Mouse (Mus musculus): ENCODE results near the gene Mfsd4b1.
A peak's percentile ranks its signal among the peaks of the same experiment; 100 is the strongest.
"Not testable (repeated sequence)": the region's sequence is repeated elsewhere in the genome, so short reads cannot be mapped to it uniquely, and the experiment has no call there.

The Mfsd4b1 gene

DNA sequence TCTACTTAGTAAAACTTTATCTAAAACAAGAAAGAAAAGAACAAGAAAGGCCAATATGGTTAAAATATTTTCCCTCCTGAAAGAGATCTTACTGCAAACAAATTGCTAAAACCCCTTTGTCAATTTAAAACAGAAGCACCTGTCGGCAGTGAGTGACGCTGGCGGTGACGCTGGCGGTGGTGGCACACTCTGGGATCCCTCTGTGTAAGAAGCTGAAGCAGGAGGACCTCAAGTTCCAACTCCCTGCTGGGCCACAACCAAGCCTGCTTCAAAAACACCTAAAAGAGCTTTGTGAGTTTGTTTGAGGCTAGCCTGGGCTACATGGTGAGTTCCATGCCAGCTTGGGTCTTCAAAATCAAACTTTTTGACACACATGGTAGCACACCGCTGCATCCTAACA lies 9.9 kb upstream of the Mfsd4b1 start:
- no peak for DNase-seq (ENCODE audit: low spot score in 2 of 2)

GRCm38 (mm10) chr10:40032897-40033296 lies 7.8 kb upstream of the Mfsd4b1 start:
- no peak for DNase-seq (ENCODE audit: low spot score in 2 of 2)

DNA sequence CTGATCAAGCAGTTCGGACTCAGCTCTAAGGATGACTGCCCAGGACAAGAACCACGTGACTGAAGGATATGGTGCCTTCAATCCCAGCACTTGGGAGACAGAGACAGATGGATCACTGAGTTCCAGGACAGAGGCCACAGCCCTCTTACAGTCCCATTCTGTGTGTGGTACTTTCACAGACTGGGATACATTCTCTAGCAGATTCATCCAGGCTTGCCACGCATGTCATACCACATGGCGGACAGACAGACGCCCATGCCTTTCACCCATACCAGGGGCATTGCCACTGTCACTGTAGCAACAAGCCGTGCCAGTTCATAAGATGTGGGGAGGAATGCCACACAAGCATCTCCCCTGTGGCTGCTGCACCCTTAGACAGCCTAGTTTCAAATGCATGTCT lies 5.6 kb upstream of the Mfsd4b1 start:
- no peak for DNase-seq (ENCODE audit: low spot score in 2 of 2)

GRCm38 (mm10) chr10:40029610-40030009 lies 4.5 kb upstream of the Mfsd4b1 start:
- peak; percentile 12 to 49 for DNase-seq (ENCODE audit: low spot score in 2 of 2)

DNA sequence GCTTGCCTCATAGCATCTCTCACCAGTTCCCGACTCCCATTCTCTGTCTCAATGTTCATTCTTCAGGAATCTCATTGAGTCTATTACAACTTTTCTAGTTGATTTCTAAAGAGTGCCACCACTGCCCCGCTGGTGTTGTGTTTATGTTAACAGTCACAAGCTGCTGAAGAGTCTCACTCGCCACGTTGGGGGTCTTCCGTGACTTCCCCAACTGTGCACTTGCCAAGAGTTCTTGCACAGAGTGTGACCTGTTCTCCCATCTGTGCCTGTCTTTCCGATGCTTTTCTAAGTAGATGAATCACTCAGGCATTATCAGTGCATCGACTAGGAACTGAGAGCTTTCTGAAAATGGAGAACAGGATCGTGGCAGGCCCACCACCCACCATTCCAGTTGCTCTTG lies 3.0 kb upstream of the Mfsd4b1 start:
- DNase-seq (ENCODE audit: low spot score in 2 of 2): no peak

- no peak for DNase-seq (ENCODE audit: low spot score in 2 of 2)
Measured at GRCm38 (mm10) chr10:40026546-40026945, 1.5 kb upstream of the Mfsd4b1 start.

- DNase-seq (ENCODE audit: low spot score in 2 of 2): no peak
Measured at GRCm38 (mm10) chr10:40025560-40025959, 492 bp upstream of the Mfsd4b1 start.

- DNase-seq (ENCODE audit: low spot score in 2 of 2): no peak
Measured at GRCm38 (mm10) chr10:40020401-40020800, 4.7 kb downstream of the Mfsd4b1 start.

DNA sequence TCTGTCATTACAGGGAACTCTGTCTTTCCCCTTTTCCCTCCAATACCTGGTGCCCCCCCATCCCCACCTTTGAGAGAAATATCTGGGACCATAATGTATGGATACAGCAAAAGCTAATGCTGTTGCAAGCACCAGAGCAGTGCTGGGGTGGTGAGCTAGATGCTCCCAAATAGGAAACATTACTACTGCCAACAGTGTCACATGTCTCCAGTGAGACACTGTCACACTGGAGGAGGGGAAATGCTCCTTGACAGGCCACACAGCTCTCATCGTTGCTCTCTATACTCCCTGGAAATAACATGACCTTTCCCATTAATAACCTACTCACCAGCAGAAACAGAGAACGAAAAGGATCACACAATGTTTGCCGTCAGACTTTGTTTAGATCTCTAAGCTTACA lies 5.6 kb downstream of the Mfsd4b1 start:
- DNase-seq (ENCODE audit: low spot score in 2 of 2): peak; percentile 9 to 31

GRCm38 (mm10) chr10:40018261-40018860 lies 6.7 kb downstream of the Mfsd4b1 start:
- peak in 1 of 2 experiments; percentile 41 for DNase-seq (ENCODE audit: low spot score in 2 of 2)

GRCm38 (mm10) chr10:40009591-40009990 lies 15.5 kb downstream of the Mfsd4b1 start:
- no peak for DNase-seq (ENCODE audit: low spot score in 2 of 2)

GRCm38 (mm10) chr10:40008847-40009246 lies 16.2 kb downstream of the Mfsd4b1 start:
- not testable (repeated sequence) for DNase-seq (ENCODE audit: low spot score in 2 of 2)

GRCm38 (mm10) chr10:40007953-40008352 lies 17.1 kb downstream of the Mfsd4b1 start:
- no peak for DNase-seq (ENCODE audit: low spot score in 2 of 2)

DNA sequence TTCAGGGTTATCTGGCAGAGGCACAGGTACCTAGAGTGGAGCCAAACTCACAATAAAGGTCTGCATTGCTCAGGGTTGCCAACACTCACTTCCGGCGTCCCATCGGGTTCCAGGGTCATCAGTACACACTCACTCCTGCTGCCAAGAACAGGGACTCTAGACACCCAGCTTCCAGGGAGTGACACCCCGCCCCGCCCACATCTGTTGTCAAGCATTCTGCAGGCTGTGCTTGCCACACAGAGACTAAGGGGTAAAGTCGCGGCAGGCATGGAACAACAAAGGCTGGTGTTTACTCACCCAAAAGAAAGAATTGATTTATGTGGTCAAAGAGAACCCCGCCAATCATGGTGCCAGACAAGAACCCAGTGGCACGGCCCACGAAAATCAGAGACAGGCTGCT lies 18.1 kb downstream of the Mfsd4b1 start:
- DNase-seq (ENCODE audit: low spot score in 2 of 2): peak in 1 of 2 experiments; percentile 7

DNA sequence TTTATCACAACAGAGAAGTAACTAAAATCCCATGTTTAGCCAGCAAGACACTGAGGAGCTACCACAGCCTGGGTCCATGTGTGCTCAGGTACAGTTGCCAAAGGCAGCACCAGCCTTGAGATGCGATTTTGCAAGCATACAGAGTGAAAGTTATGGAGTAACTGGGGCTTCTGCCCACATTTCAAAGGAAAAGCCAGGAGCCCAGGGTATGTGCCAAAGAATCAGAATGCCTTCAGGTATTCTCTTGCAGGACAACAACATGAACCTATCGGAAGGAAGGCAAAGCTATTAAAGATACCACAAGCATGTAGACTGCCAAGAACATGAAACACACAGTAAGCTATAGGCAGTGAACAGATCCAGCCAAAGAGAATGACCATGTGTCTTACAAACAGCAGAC lies 24.3 kb downstream of the Mfsd4b1 start:
- no peak for DNase-seq (ENCODE audit: low spot score in 2 of 2)

DNA sequence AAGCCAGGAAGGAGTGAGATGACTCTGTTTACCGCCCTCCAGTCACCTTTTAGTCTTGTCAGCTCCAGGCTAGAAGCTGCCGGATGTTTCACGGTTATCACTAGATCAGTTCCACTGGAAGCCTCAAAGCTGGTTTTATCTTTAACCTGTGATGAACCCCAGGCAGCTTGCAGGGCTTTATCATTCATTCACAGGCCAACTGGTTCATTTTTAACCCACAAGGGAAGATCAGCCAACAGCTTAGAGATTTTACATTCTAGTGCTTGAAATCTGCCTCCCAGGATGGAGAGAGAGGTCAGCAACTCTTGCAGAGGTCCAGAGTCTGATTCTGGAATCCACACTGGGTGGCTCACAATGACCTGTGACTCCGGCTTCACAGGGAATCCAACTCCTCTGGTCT lies 33.9 kb downstream of the Mfsd4b1 start:
- no peak for DNase-seq (ENCODE audit: low spot score in 2 of 2)

DNA sequence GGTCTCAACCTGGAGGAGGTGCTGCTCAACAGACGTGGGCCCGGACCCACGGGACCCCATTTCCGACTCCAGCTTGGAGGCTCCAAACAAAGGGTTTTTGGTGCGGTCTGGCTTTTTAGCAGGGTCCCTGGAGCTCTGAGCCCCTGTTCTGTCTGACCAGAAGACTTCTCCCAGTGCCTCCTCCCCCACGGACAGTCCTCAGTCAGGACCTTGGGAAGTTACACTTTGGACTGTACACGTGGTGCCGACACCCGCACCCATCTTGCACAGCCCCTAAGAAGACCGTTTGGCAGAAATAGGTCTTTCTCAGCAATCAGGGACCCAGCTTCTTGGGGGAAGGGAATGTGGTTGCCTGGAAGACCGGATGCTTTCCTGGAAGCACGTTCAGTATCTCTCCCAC lies 38.6 kb downstream of the Mfsd4b1 start, which contains the start of gene Mfsd4b5:
Gene Mfsd4b5, minus strand, starts transcription at position 181 of the 400 bp plus-strand sequence.
- DNase-seq (ENCODE audit: low spot score in 2 of 2): no peak

DNA sequence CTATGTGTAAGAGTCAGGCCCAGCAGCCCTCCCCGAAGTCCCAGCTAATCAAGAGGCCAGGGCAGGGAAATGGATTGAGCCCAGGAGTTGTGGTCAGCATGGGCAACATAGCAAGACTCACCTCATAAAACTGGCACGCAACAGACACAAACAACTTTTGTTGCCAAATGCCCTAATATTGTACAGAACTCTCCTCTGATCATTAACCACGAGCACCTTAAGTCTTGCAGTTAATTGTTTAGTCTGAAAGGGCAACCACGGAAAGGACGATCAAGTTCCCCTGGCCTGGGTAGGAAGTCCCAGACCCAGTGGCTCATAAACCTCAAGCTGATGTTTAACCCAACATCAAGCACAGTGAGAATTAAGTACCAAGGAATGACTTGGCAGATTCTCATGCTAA lies 42.5 kb downstream of the Mfsd4b1 start:
- DNase-seq (ENCODE audit: low spot score in 2 of 2): no peak

- no peak for DNase-seq (ENCODE audit: low spot score in 2 of 2)
Measured at GRCm38 (mm10) chr10:39978231-39978630, 46.8 kb downstream of the Mfsd4b1 start.

- DNase-seq (ENCODE audit: low spot score in 2 of 2): no peak
Measured at GRCm38 (mm10) chr10:39977346-39977745, 47.7 kb downstream of the Mfsd4b1 start.

DNA sequence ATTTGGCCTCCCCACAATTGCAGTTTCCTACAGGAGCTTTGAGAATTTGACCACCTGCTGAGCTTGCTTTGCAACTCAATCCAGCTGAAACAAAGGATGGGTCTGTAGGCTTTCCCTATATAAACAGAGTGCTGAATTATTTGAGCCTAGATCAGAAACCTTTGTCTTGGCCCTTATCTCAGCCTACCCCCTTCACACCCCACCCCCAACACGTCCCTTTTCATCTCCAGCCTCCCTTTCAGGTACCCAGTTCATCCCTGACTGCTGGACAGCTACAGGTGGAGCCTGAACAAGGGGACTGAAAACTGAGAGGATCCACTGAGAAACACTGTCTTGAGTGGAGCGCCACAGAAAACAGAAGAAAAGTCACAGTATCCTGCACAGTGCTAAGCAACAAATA lies 49.3 kb downstream of the Mfsd4b1 start:
- DNase-seq (ENCODE audit: low spot score in 2 of 2): no peak

DNA sequence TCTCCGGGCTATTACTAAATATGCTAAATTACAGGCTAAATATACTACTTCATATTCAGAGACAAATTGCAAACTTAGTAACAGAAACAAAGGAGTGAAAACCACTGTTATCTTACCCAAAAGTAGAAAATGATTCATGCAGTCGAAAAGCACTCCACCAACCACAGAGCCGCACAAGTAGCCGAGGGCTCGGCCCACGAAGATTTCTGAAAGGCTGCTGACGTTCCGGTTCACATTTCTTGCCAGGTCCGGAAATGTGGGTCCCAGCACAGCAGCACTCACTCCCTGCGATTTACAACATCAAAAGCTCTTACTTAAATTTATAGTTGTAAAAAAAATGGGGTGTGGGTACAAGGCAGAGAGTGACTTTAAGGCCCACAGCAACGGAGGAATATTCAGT lies 50.1 kb downstream of the Mfsd4b1 start:
- no peak for DNase-seq (ENCODE audit: low spot score in 2 of 2)

GRCm38 (mm10) chr10:39967512-39967911 lies 57.6 kb downstream of the Mfsd4b1 start:
- no peak for DNase-seq (ENCODE audit: low spot score in 2 of 2)

DNA sequence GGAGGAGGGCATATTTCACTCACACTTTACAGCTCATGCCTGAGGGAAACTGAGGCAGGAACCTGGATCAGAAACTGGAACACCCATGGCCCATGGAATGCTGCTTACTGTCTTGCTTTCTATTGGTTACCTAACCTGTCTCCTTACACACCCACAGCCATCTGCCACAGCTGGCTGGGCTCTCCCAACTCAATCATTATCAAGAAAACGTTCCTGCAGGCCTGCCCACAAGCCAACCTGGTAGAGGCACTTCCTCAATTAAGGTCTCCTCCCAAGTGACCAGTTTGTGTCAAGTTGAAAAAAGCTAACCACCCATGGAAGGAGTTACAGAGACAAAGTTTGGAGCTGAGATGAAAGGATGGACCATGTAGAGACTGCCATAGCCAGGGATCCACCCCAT lies 63.2 kb downstream of the Mfsd4b1 start:
- DNase-seq (ENCODE audit: low spot score in 2 of 2): no peak

Measured in heart, adult 9 months (tissue).